Mouse (Mus musculus) intestine, postnatal 0 days (tissue): ENCODE measurements around the gene Pold1. TPM values are rescaled to one million over a fixed set of nuclear protein-coding genes. Genes with fewer than 3 reads are reported as not detected.

Experiments used
- ATAC-seq: fragments of 200-750 bp; cut with Nextera tagmentation; 2 replicates; pipeline ENCODE4 v1.8.0; 2017; ENCODE audit warnings: mild to moderate bottlenecking, moderate TSS enrichment, moderate library complexity
- H3K27ac ChIP-seq: fragments of 300-500 bp; sonication (generic); 2 replicates; pipeline ENCODE4 v1.5.1; 2014; ENCODE audit warnings: mild to moderate bottlenecking, low read depth, low read length, moderate library complexity
- H3K27me3 ChIP-seq: fragments of 300-500 bp; sonication (generic); replicated peaks from 2 replicates; pipeline ENCODE4 v1.6.1; 2014; ENCODE audit warnings: low read length, mixed read lengths; ENCODE audit not compliant: control insufficient read depth, insufficient read depth
- H3K36me3 ChIP-seq: fragments of 300-500 bp; sonication (generic); 2 replicates; pipeline ENCODE4 v1.6.1; 2014; ENCODE audit warnings: mild to moderate bottlenecking, moderate library complexity; ENCODE audit not compliant: control insufficient read depth, insufficient read depth
- H3K4me1 ChIP-seq: fragments of 300-500 bp; sonication (generic); replicated peaks from 2 replicates; pipeline ENCODE4 v1.6.1; 2014; ENCODE audit warnings: antibody characterized with exemption, low read length, mixed read lengths; ENCODE audit not compliant: control insufficient read depth, insufficient read depth
- H3K4me2 ChIP-seq: fragments of 300-500 bp; sonication (generic); replicated peaks from 2 replicates; pipeline ENCODE4 v1.6.1; 2014; ENCODE audit warnings: low read depth, mild to moderate bottlenecking, moderate library complexity
- H3K4me3 ChIP-seq: fragments of 300-500 bp; sonication (generic); 2 replicates; pipeline ENCODE4 v1.5.1; 2014; ENCODE audit warnings: low read depth, low read length
- H3K9ac ChIP-seq: fragments of 300-500 bp; sonication (generic); 2 replicates; pipeline ENCODE4 v1.6.1; 2014; ENCODE audit warnings: mild to moderate bottlenecking, low read depth, low read length
- H3K9me3 ChIP-seq: fragments of 300-500 bp; sonication (generic); 2 replicates; pipeline ENCODE4 v1.6.1; 2016; ENCODE audit warnings: mixed run types; ENCODE audit not compliant: control insufficient read depth
- CTCF ChIP-seq: sonication (generic); IDR thresholded peaks from 2 replicates; pipeline ENCODE4 v1.5.1; 2016; ENCODE audit warnings: low read depth, mild to moderate bottlenecking, control low read depth, antibody characterized with exemption, moderate library complexity
- WGBS: fragments of 180-500 bp; shearing (Covaris S2); extraction: QIAGEN DNeasy Blood & Tissue Kit; methylation state at CpG from one replicate; pipeline ENCODE4 v1.1.7; 2014; 5-methylcytosine and 5-hydroxymethylcytosine counted together
- polyA plus RNA-seq: library from polyadenylated mRNA; unstranded; fragments of >200 nt; fragmentation: Nextera tagmentation; extraction: Ambion mirVana; gene quantifications from 2 replicates; pipeline ENCODE4 v1.2.1, GENCODE M21; 2015

Gene Pold1
- polyA plus RNA-seq, 1 experiment from 2014 or later = 16.8 TPM

GRCm38 (mm10) chr7:44572213-44572701 lies 23.6 kb upstream of the Pold1 start, which contains the start of gene Napsa:
TSS of gene Napsa (plus strand) at chr7:44572380.
- no peak within 1 kb of the TSS for H3K27ac ChIP-seq
- no peak for ATAC-seq

GRCm38 (mm10) chr7:44571811-44572210 lies 23.2 kb upstream of the Pold1 start:
- 79% methylated on average over 4 of the region's 4 CpGs for WGBS
- no peak for TF ChIP-seq CTCF
- no peak for ATAC-seq
- Histone ChIP-seq H3K4me2 (no peak overlapping the region), H3K36me3 (no peaks in the 10 kb centered on the region), H3K27ac (no peak overlapping the region), H3K4me1 (no peaks in the 10 kb centered on the region), H3K4me3 (no peak overlapping the region), H3K9ac (no peak overlapping the region), H3K9me3 (no peaks in the 10 kb centered on the region), H3K27me3 (no peaks in the 10 kb centered on the region; the same call in 1 of the 2 replicates)

More at GRCm38 (mm10) chr7:44572213-44572701, 23.6 kb upstream of the Pold1 start, which contains the start of gene Napsa:
- Histone ChIP-seq H3K27me3 (no peaks in the 10 kb centered on the region; the same call in 1 of the 2 replicates), H3K9ac (no peak within 1 kb of the TSS), H3K4me1 (no peaks in the 10 kb centered on the region), H3K9me3 (no peaks in the 10 kb centered on the region), H3K4me3 (no peak within 1 kb of the TSS), H3K4me2 (no peak within 1 kb of the TSS), H3K36me3 (no peaks in the 10 kb centered on the region)
- TF ChIP-seq CTCF = no peak
- 31% methylated on average over 7 of the region's 7 CpGs for WGBS

GRCm38 (mm10) chr7:44570989-44571388 lies 22.3 kb upstream of the Pold1 start:
- no peak overlapping the region for H3K4me2 ChIP-seq
- no peak for TF ChIP-seq CTCF
- no peak for ATAC-seq
- no peaks in the 10 kb centered on the region; the same call in 1 of the 2 replicates for H3K27me3 ChIP-seq
- no peak overlapping the region for H3K9ac ChIP-seq
- no peak overlapping the region for H3K27ac ChIP-seq
- no peaks in the 10 kb centered on the region for H3K4me1 ChIP-seq
- H3K4me3 ChIP-seq = no peak overlapping the region
- whole genome bisulfite sequencing = 77% methylated on average over 6 of the region's 6 CpGs
- no peaks in the 10 kb centered on the region for H3K36me3 ChIP-seq
- H3K9me3 ChIP-seq = no peaks in the 10 kb centered on the region

GRCm38 (mm10) chr7:44568803-44569202 lies 20.2 kb upstream of the Pold1 start:
- Histone ChIP-seq H3K27ac (no peak overlapping the region), H3K9me3 (no peaks in the 10 kb centered on the region), H3K4me3 (no peak overlapping the region), H3K36me3 (no peaks in the 10 kb centered on the region), H3K4me2 (no peak overlapping the region), H3K9ac (no peak overlapping the region), H3K4me1 (no peaks in the 10 kb centered on the region), H3K27me3 (no peaks in the 10 kb centered on the region; the same call in 1 of the 2 replicates)
- no peak for TF ChIP-seq CTCF
- no peak for ATAC-seq
- WGBS = 52% methylated on average over 9 of the region's 9 CpGs

- WGBS = 72% methylated on average over 6 of the region's 6 CpGs
- H3K9ac ChIP-seq = no peak overlapping the region
- no peak for TF ChIP-seq CTCF
- ATAC-seq = no peak
- no peaks in the 10 kb centered on the region for H3K9me3 ChIP-seq
- no peak overlapping the region for H3K27ac ChIP-seq
- no peaks in the 10 kb centered on the region for H3K4me1 ChIP-seq
- H3K36me3 ChIP-seq = no peaks in the 10 kb centered on the region
- no peak overlapping the region for H3K4me2 ChIP-seq
- no peaks in the 10 kb centered on the region; the same call in 1 of the 2 replicates for H3K27me3 ChIP-seq
- H3K4me3 ChIP-seq = no peak overlapping the region
Observed at GRCm38 (mm10) chr7:44565414-44565813, 16.8 kb upstream of the Pold1 start.

- no peak overlapping the region for H3K27ac ChIP-seq
- TF ChIP-seq CTCF = no peak
- H3K4me3 ChIP-seq = no peak overlapping the region
- no peaks in the 10 kb centered on the region; the same call in 1 of the 2 replicates for H3K27me3 ChIP-seq
- WGBS = 83% methylated on average over 10 of the region's 10 CpGs
- no peak overlapping the region for H3K9ac ChIP-seq
- H3K4me2 ChIP-seq = no peak overlapping the region
- no peak for ATAC-seq
- H3K9me3 ChIP-seq = no peaks in the 10 kb centered on the region
- H3K36me3 ChIP-seq = no peaks in the 10 kb centered on the region
- H3K4me1 ChIP-seq = no peaks in the 10 kb centered on the region
Observed at GRCm38 (mm10) chr7:44564486-44564885, 15.8 kb upstream of the Pold1 start.
